Mouse (Mus musculus): ENCODE results near the gene Sephs1.
A peak's percentile ranks its signal among the peaks of the same experiment; 100 is the strongest.

Gene Sephs1

GRCm38 (mm10) chr2:4881350-4882248 is at the start of gene Sephs1:
Sephs1 (plus strand) TSS chr2:4881564.
- peak; percentile 90 for DNase-seq (ENCODE audit: low spot score)

DNA sequence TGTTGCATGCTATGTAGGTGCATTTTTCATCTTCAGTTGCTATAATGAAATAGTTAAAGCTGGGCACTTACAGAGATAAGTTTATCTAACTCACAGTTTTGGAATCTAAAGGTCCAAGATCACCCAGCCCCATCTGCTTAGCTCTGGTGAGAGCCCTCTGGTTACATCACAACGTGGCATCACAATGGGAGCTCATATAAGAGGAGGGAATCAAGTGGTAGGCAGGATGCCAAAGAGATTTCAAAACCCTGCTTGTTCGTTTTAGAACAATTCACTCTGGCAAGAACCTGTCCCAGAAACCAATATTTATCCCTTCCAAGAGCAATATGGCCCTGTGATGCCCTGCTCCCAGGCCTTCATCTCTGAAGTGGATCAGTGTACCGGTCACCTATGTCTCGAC is 49.2 kb upstream of the Sephs1 start:
- DNase-seq (ENCODE audit: low spot score): no peak

- DNase-seq (ENCODE audit: low spot score): no peak
These were observed 31.9 kb upstream of the Sephs1 start for GRCm38 (mm10) chr2:4849449-4849848.

DNA sequence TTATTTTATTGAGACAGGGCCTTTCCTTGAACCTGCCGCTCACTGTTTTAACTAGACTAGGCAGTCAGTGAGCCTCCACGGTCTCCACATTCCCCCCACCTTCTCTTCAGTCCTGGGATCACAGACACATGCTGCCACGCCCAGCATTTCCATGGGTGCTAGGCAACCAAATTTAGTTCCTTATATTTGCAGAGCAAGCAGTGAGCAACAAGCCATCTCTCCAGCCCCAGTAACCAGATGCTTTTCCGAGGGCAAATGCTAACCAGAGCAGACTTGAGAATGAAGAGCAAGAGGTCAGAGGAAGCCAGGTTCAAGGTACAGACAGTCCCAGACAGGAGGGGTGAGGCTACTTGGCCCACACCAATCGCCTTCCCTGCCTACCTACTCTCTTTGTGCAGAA is 24.2 kb upstream of the Sephs1 start:
- no peak for DNase-seq (ENCODE audit: low spot score)

- DNase-seq (ENCODE audit: low spot score): no peak
These were observed 23.2 kb upstream of the Sephs1 start for GRCm38 (mm10) chr2:4858161-4858560.

- DNase-seq (ENCODE audit: low spot score): peak; percentile 92
These were observed 17.2 kb upstream of the Sephs1 start for GRCm38 (mm10) chr2:4864008-4864816.

GRCm38 (mm10) chr2:4864817-4865296 is 16.5 kb upstream of the Sephs1 start:
- DNase-seq (ENCODE audit: low spot score): no peak

GRCm38 (mm10) chr2:4868028-4868725 is 13.2 kb upstream of the Sephs1 start:
- DNase-seq (ENCODE audit: low spot score): no peak

DNA sequence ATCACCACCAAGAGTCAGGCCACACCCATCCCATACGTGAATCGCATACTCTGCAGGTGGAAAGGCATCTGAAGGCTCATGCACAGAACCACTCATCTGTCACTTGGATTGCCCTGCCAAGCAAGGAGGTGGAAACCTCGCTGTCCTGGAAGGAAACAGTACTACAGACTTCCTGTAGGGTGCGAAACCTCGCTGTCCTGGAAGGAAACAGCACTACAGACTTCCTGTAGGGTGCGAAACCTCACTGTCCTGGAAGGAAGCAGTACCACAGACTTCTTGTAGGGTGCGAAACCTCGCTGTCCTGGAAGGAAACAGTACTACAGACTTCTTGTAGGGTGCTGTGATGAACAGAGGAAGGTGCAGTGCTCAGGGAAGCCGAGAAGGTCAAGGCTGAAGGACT is 8.6 kb upstream of the Sephs1 start:
- DNase-seq (ENCODE audit: low spot score): no peak

DNA sequence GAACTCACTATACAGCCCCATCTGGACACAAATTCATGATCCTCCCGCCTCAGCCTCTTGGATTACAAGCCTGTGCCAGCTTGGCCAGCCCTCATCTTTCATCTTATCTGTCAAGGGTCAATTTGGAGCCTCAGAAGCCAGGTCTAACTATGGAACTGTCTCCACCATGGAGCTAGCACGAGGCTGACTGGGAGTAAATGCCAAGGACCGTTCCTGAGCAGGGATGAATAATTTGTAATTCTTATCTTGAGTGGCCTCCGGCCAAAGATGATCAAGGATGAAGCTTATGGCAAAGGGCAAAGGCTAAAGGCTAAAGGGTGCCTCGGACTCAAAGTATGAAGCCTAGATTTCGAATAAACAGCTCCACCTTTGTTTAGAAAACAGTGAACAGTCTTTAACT is 8.0 kb upstream of the Sephs1 start:
- DNase-seq (ENCODE audit: low spot score): no peak

DNA sequence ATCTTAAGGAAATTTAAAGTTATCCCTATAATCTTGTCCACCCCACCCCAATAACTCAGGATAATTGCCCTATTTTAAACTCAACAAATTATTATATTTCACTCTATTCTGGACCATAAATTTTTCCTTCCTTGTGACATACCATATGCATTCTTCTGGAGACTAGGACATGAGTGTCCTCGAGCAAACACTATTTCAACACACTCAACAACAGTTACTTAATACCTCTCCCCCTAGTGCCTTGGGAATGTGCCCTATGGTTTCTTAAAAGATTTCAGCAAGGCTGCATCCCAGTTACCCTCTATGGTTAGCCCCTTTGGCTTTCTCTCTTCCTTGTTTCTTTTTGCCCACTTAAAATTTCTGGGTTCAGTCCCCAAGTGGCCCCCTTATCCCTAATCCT is 6.3 kb upstream of the Sephs1 start:
- no peak for DNase-seq (ENCODE audit: low spot score)

- no peak for DNase-seq (ENCODE audit: low spot score)
These were observed 5.2 kb upstream of the Sephs1 start for GRCm38 (mm10) chr2:4876131-4876530.

- peak; percentile 64 for DNase-seq (ENCODE audit: low spot score)
These were observed 521 bp upstream of the Sephs1 start for GRCm38 (mm10) chr2:4880737-4881349.

DNA sequence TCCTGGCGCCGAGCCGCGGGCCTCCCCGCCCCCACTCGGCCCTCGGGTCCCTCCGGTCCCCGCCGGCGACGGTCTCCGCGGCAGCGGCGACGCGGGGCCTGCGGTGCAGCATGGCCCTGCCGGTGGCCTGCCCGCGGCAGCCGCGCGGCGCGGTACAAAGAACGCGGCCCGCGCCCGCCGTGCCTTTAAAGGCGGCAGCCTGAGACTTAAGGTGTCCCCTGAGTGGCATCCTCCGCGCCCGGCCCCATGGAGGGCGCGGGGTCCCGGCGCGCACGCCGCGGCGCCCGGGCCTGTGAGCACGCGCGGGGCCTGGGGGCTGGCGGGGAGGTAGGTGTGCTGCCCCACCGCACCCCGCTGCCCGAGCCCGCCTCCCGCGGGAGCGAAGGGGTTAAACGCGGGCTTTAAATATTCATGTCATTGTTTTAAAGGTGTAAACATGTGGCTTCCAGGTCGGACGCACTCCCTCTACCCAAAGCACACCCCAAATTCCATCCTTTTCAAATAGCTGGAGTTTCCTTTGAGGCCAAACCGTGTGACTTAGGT is 956 bp downstream of the Sephs1 start:
- peak; percentile 82 for DNase-seq (ENCODE audit: low spot score)

GRCm38 (mm10) chr2:4883009-4883704 is 1.8 kb downstream of the Sephs1 start:
- DNase-seq (ENCODE audit: low spot score): no peak

DNA sequence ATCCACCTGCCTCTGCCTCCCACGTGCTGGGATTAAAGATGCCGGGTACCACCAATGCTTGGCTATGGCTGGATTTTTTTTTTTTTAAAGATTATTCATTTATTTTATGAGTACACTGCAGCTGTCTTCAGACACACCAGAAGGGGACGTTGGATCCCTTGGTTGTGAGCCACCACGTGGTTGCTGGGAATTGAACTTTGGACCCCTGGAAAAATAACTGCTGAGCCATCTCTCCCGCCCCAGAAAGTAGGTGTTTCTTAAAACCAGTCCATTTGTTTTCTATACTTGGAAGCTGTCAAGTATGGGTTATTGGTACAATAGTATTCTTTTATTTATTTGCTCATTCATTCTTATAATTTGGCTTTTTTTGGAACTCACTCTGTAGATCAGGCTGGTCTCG is 5.5 kb downstream of the Sephs1 start:
- no peak for DNase-seq (ENCODE audit: low spot score)

DNA sequence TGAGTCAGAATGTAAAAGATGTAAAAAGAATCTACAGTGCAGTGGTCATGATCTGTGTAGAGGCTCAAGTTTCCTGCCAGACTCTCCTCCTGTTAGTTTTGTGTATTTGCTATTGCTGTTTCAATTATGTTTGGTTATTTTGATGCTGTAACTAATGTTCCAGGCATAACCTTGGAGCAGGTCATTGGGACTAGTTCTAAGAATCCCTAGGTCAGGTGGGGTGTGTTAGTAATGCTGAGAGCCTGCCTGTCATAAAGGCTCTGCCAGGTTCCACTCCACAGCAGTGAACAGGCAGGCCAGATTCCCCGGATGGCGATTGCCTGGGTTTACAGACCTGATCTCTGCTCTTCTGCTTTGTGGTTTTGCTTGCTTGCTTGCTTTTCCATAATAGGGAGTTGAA is 14.2 kb downstream of the Sephs1 start:
- no peak for DNase-seq (ENCODE audit: low spot score)

DNA sequence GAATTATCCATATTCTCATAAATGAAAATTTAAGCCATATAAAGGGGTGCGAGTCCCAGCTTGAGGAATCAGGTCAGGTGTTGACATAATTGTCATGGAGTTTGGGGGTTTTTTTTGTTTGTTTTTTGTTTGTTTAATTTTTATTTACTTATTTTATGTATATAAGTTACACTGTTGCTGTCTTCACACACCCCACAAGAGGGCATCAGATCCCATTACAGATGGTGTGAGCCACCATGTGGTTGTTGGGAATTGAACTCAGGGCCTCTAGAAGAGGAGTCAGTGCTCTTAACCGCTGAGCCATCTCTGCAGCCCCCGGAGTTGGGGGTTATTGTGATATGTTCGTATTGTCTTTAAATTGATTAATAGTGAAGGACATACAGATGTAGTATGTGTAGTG is 15.6 kb downstream of the Sephs1 start:
- DNase-seq (ENCODE audit: low spot score): no peak

DNA sequence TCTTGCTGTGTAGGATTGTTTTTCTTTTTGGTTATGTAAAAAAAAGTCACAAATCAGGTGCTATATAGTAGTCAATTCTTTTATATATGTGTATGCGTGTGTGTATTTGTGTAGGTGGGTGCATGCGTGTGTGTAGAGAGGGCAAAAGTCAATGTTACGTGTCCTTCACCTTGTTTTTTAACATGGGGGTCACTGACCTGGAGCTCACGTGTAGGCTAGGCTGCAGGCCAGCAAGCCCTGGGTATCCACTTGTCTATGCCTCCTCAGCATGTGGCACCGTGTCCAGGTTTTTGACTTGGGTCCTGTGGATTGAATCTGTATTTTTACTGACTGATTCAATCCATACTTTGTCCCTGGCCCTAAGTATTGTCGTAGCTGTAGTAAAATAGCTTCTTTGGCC is 19.3 kb downstream of the Sephs1 start:
- DNase-seq (ENCODE audit: low spot score): no peak

- DNase-seq (ENCODE audit: low spot score): no peak
These were observed 21.0 kb downstream of the Sephs1 start for GRCm38 (mm10) chr2:4902346-4902745.

DNA sequence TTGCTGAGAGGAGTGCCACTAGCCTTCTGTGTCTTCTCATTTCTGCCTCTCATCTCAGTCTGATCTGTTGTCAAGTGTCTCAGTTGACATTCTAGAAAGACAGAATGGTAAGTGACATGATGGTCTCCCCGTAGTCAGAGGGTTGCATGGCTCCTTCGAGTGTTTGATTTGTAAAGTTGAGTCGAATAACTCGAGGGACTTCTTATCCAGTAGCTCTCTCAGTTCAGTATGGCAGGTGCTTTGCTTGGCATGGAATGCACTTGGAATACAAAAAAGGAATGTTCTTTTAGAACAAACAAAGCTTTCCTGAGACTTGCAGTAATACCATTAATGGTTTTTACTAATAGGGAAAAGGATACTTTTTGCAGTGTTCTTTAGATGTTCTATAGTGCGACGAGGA is 25.8 kb downstream of the Sephs1 start:
- DNase-seq (ENCODE audit: low spot score): no peak

Data from testis, postnatal 10 days (tissue).